Mouse (Mus musculus) liver, postnatal 0 days (tissue): ENCODE results near the gene Prss2.

Experiments
- CTCF ChIP-seq: sonication (generic); IDR thresholded peaks from 2 replicates; pipeline ENCODE4 v1.5.1; 2016; ENCODE audit warnings: antibody characterized with exemption, low read depth
- EP300 ChIP-seq: IDR thresholded peaks from 2 replicates; pipeline ENCODE4 v1.6.1; 2016; ENCODE audit warnings: antibody characterized with exemption, low read depth, mild to moderate bottlenecking

DNA sequence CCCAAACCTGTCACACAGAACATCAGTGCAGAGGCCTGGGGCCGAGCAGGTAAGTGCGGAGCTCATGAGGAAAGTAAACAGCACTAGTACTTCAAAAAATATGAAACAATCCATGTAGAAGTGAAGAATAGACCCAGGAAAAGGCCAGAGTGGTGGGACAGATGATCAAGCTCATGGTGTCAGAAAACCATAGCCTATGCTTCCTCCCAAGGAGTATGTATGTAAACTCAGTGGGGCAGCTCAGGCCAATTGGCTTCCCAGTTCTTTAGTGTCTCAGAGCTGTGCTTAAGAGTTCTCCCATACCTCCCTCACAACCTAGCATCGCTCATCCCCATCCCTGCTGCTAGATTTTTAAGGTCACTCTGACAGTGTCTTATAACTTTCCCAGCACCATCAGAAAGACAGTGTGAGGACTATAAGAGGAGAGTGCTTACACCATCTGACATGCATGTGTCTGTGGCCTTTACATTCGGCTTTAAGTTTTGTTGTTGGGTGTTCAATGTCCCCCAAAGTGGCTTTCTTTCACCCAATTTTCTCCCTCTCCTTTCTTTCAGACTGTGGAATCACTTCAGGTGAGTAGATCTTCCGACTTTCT, 25.6 kb downstream of the Prss2 start:
- TF ChIP-seq CTCF = no peak
- no peak for TF ChIP-seq EP300
